Mouse (Mus musculus): ENCODE results near the gene Efcab9.
A peak's percentile ranks its signal among the peaks of the same experiment; 100 is the strongest.

Efcab9 gene

GRCm38 (mm10) chr11:32556333-32556990 is 24.6 kb upstream of the Efcab9 start:
- no peak for DNase-seq (ENCODE audit: low spot score)

- DNase-seq (ENCODE audit: low spot score), result no peak
Measured at GRCm38 (mm10) chr11:32555103-32555689, 23.3 kb upstream of the Efcab9 start.

GRCm38 (mm10) chr11:32554141-32555091 is 22.5 kb upstream of the Efcab9 start:
- no peak for DNase-seq (ENCODE audit: low spot score)

- DNase-seq (ENCODE audit: low spot score), result no peak
Measured at GRCm38 (mm10) chr11:32553311-32554140, 21.6 kb upstream of the Efcab9 start.

- DNase-seq (ENCODE audit: low spot score), result no peak
Measured at GRCm38 (mm10) chr11:32552401-32553090, 20.7 kb upstream of the Efcab9 start.

- DNase-seq (ENCODE audit: low spot score), result no peak
Measured at GRCm38 (mm10) chr11:32551579-32552297, 19.9 kb upstream of the Efcab9 start.

- DNase-seq (ENCODE audit: low spot score), result no peak
Measured at GRCm38 (mm10) chr11:32551056-32551455, 19.2 kb upstream of the Efcab9 start.

- DNase-seq (ENCODE audit: low spot score), result no peak
Measured at GRCm38 (mm10) chr11:32550102-32550501, 18.2 kb upstream of the Efcab9 start.

- no peak for DNase-seq (ENCODE audit: low spot score)
Measured at GRCm38 (mm10) chr11:32549236-32549635, 17.4 kb upstream of the Efcab9 start.

- no peak for DNase-seq (ENCODE audit: low spot score)
Measured at GRCm38 (mm10) chr11:32548240-32548639, 16.4 kb upstream of the Efcab9 start.

- DNase-seq (ENCODE audit: low spot score), result no peak
Measured at GRCm38 (mm10) chr11:32547391-32547947, 15.6 kb upstream of the Efcab9 start.

- peak; percentile 47 for DNase-seq (ENCODE audit: low spot score)
Measured at GRCm38 (mm10) chr11:32546483-32546882, 14.6 kb upstream of the Efcab9 start.

GRCm38 (mm10) chr11:32545605-32546004 is 13.7 kb upstream of the Efcab9 start:
- no peak for DNase-seq (ENCODE audit: low spot score)

- DNase-seq (ENCODE audit: low spot score), result no peak
Measured at GRCm38 (mm10) chr11:32544497-32544896, 12.6 kb upstream of the Efcab9 start.

- DNase-seq (ENCODE audit: low spot score), result no peak
Measured at GRCm38 (mm10) chr11:32544041-32544440, 12.2 kb upstream of the Efcab9 start.

- DNase-seq (ENCODE audit: low spot score), result no peak
Measured at GRCm38 (mm10) chr11:32542687-32543411, 11.0 kb upstream of the Efcab9 start.

- DNase-seq (ENCODE audit: low spot score), result no peak
Measured at GRCm38 (mm10) chr11:32542181-32542580, 10.3 kb upstream of the Efcab9 start.

- DNase-seq (ENCODE audit: low spot score), result no peak
Measured at GRCm38 (mm10) chr11:32540463-32540862, 8.6 kb upstream of the Efcab9 start.

GRCm38 (mm10) chr11:32539717-32540116 is 7.8 kb upstream of the Efcab9 start:
- DNase-seq (ENCODE audit: low spot score), result no peak

- no peak for DNase-seq (ENCODE audit: low spot score)
Measured at GRCm38 (mm10) chr11:32538846-32539245, 7.0 kb upstream of the Efcab9 start.
